In the genomic region with DNA sequence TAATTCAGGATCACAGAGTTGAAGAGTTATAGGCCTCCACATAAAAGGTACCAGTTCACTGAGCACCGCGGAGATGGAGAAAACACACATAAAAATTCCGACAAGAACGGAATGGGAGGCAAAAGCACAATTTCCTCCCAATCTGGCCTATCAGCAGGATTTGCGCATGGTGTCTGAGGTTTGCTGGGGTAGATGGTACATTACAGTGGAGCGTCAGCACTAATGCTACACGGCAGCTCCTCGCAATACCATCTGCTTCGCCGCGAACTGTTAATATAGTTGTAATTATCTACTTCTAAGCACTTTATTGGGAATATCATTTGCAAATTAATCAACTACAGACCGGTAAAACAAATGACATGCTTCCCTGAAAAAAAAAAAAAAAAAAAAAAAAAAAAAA, we compare ENCODE assay signal across 18 mouse cellular contexts.
DNase-seq lines count a peak whose midpoint lies in the region; ATAC-seq lines count a peak whose summit lies in the region.
"Had no signal": no experiment of that assay in that cellular context is flagged by ENCODE, and none has a peak within 500 bp of the region (broad histone marks: within the 10 kb centered on the region; RNA-seq: fewer than 3 reads in every experiment).

No protein-coding gene starts in this region.

- intact Hi-C loops in heart, postnatal 10 days (cut with DNase I), result no loop called here

- no peaks in the 10 kb centered on the region for H3K4me1 ChIP-seq in forebrain, embryonic 15.5 days
- no peaks in the 10 kb centered on the region for H3K4me1 ChIP-seq in forebrain, embryonic 10.5 days
- H3K4me1 ChIP-seq in neural tube, embryonic 14.5 days (ENCODE audit: control insufficient read depth, insufficient read depth, low read length), result no peaks in the 10 kb centered on the region
- H3K4me1 ChIP-seq in liver, embryonic 11.5 days (replicated peaks; ENCODE audit: control insufficient read depth, insufficient read depth, low read length), result no peaks in the 10 kb centered on the region
- H3K4me1 ChIP-seq: embryonic facial prominence, embryonic 10.5 days; embryonic facial prominence, embryonic 12.5 days; forebrain, embryonic 12.5 days had no signal

- no peaks in the 10 kb centered on the region for H3K36me3 ChIP-seq in forebrain, embryonic 15.5 days
- no peaks in the 10 kb centered on the region for H3K36me3 ChIP-seq in forebrain, embryonic 10.5 days (replicated peaks)
- no peaks in the 10 kb centered on the region for H3K36me3 ChIP-seq in neural tube, embryonic 14.5 days (ENCODE audit: control insufficient read depth, insufficient read depth, low read length)
- no peaks in the 10 kb centered on the region for H3K36me3 ChIP-seq in liver, embryonic 11.5 days (ENCODE audit: control insufficient read depth, insufficient read depth, low read length)
- H3K36me3 ChIP-seq: embryonic facial prominence, embryonic 10.5 days; embryonic facial prominence, embryonic 12.5 days; forebrain, embryonic 12.5 days had no signal

- no peak overlapping the region for H3K4me3 ChIP-seq in forebrain, embryonic 15.5 days
- no peak overlapping the region for H3K4me3 ChIP-seq in forebrain, embryonic 10.5 days
- no peak overlapping the region for H3K4me3 ChIP-seq in neural tube, embryonic 14.5 days (ENCODE audit: low read depth, low read length)
- H3K4me3 ChIP-seq in liver, embryonic 11.5 days (ENCODE audit: low read depth, low read length), result no peak overlapping the region
- H3K4me3 ChIP-seq: embryonic facial prominence, embryonic 10.5 days; embryonic facial prominence, embryonic 12.5 days; forebrain, embryonic 12.5 days had no signal

- H3K9ac ChIP-seq in forebrain, embryonic 15.5 days (replicated peaks), result no peak overlapping the region
- H3K9ac ChIP-seq in neural tube, embryonic 14.5 days (replicated peaks; ENCODE audit: low read depth, low read length), result no peak overlapping the region
- H3K9ac ChIP-seq in liver, embryonic 11.5 days (ENCODE audit: low read depth, low read length), result no peak overlapping the region
- H3K9ac ChIP-seq: embryonic facial prominence, embryonic 12.5 days; forebrain, embryonic 12.5 days had no signal

- H3K27ac ChIP-seq in forebrain, embryonic 15.5 days (replicated peaks), result no peak overlapping the region
- no peak overlapping the region for H3K27ac ChIP-seq in forebrain, embryonic 10.5 days
- H3K27ac ChIP-seq in neural tube, embryonic 14.5 days (ENCODE audit: low read depth, low read length), result no peak overlapping the region
- H3K27ac ChIP-seq in liver, embryonic 11.5 days (ENCODE audit: low read depth, low read length), result no peak overlapping the region
- H3K27ac ChIP-seq: embryonic facial prominence, embryonic 10.5 days; embryonic facial prominence, embryonic 12.5 days; forebrain, embryonic 12.5 days had no signal

- no peaks in the 10 kb centered on the region for H3K9me3 ChIP-seq in forebrain, embryonic 15.5 days
- no peaks in the 10 kb centered on the region for H3K9me3 ChIP-seq in forebrain, embryonic 10.5 days
- no peaks in the 10 kb centered on the region for H3K9me3 ChIP-seq in neural tube, embryonic 14.5 days (ENCODE audit: control insufficient read depth, low read length)
- H3K9me3 ChIP-seq in liver, embryonic 11.5 days (ENCODE audit: control insufficient read depth, low read length), result no peaks in the 10 kb centered on the region
- H3K9me3 ChIP-seq: embryonic facial prominence, embryonic 10.5 days; embryonic facial prominence, embryonic 12.5 days; forebrain, embryonic 12.5 days had no signal

- WGBS in forebrain, embryonic 15.5 days, result 77% methylated on average over 12 of the region's 12 CpGs
- WGBS in forebrain, embryonic 10.5 days, result 96% methylated on average over 12 of the region's 12 CpGs
- 66% methylated on average over 12 of the region's 12 CpGs for WGBS in neural tube, embryonic 14.5 days
- 93% methylated on average over 12 of the region's 12 CpGs for WGBS in liver, embryonic 11.5 days

- ATAC-seq in forebrain, embryonic 15.5 days (replicated peaks), result 0 out of 2 replicates have a peak, but pooled peaks have one; percentile 46
- peak; percentile 44; the same call in 1 of the 2 replicates for ATAC-seq in neural tube, embryonic 14.5 days (ENCODE audit: low read depth)
- ATAC-seq in liver, embryonic 11.5 days (replicated peaks; ENCODE audit: low FRiP score), result no peak

- no peak for DNase-seq in forebrain, embryonic 10.5 days (ENCODE audit: extremely low spot score, low spot score)
- DNase-seq in heart, adult 11 months, result peak; percentile 8
- no peak for DNase-seq in heart, postnatal 10 days
- no peak for DNase-seq in neural tube, embryonic 10.5 days (ENCODE audit: extremely low spot score, low spot score)
- no peak for DNase-seq in liver, embryonic 11.5 days (ENCODE audit: low spot score)
- DNase-seq: adrenal gland, adult 2 months; adrenal gland, postnatal 10 days; adrenal gland, postnatal 25 days; cerebellum, adult 11-12 months; cerebellum, adult 2 months; cerebellum, adult 9-10 months; cerebellum, postnatal 10 days; cerebellum, postnatal 25 days had no signal

- no peak overlapping the region for H3K4me2 ChIP-seq in forebrain, embryonic 15.5 days (replicated peaks)
- H3K4me2 ChIP-seq in neural tube, embryonic 14.5 days (ENCODE audit: low read depth, low read length), result no peak overlapping the region
- H3K4me2 ChIP-seq in liver, embryonic 11.5 days, result no peak overlapping the region
- H3K4me2 ChIP-seq: embryonic facial prominence, embryonic 12.5 days; forebrain, embryonic 12.5 days had no signal

- H3K27me3 ChIP-seq in forebrain, embryonic 15.5 days, result no peaks in the 10 kb centered on the region
- H3K27me3 ChIP-seq in forebrain, embryonic 10.5 days (ENCODE audit: poor library complexity, severe bottlenecking), result no peaks in the 10 kb centered on the region
- no peaks in the 10 kb centered on the region for H3K27me3 ChIP-seq in neural tube, embryonic 14.5 days (ENCODE audit: control insufficient read depth, insufficient read depth, low read length)
- H3K27me3 ChIP-seq in liver, embryonic 11.5 days (replicated peaks; ENCODE audit: control insufficient read depth, insufficient read depth, low read length), result no peaks in the 10 kb centered on the region
- H3K27me3 ChIP-seq: embryonic facial prominence, embryonic 12.5 days; forebrain, embryonic 12.5 days had no signal
